8 mouse cellular contexts compared by ENCODE assay signal in genomic region chr7:112788321-112788751, GRCm38 (mm10).
DNase-seq lines count a peak whose midpoint lies in the region; ATAC-seq lines count a peak whose summit lies in the region.

No protein-coding gene starts in this region.

- H3K4me2 ChIP-seq in forebrain, embryonic 14.5 days (ENCODE audit: low read length): 0 out of 2 replicates have a peak overlapping the region, but pooled peaks have one; percentile 13
- no peak overlapping the region for H3K4me2 ChIP-seq in kidney, embryonic 15.5 days
- 0 out of 2 replicates have a peak overlapping the region, but pooled peaks have one; percentile 16 for H3K4me2 ChIP-seq in lung, embryonic 16.5 days (ENCODE audit: low read depth, low read length)

- no peak overlapping the region for H3K4me3 ChIP-seq in forebrain, embryonic 14.5 days (ENCODE audit: low read depth, low read length)
- no peak overlapping the region for H3K4me3 ChIP-seq in kidney, embryonic 15.5 days (replicated peaks)
- H3K4me3 ChIP-seq in lung, embryonic 16.5 days (ENCODE audit: low read length): no peak overlapping the region

- peak overlapping the region; percentile 53; the same call in 1 of the 2 replicates for H3K27ac ChIP-seq in forebrain, embryonic 14.5 days (ENCODE audit: low read depth, low read length)
- H3K27ac ChIP-seq in kidney, embryonic 15.5 days: peak overlapping the region; percentile 80
- H3K27ac ChIP-seq in lung, embryonic 16.5 days (ENCODE audit: low read length): peak overlapping the region; percentile 86

- peak; percentile 36 for DNase-seq in adrenal gland, postnatal 10 days
- no peak for DNase-seq in adrenal gland, postnatal 4 days (ENCODE audit: low spot score in 2 of 2)
- peak; percentile 88 for DNase-seq in forebrain, embryonic 14.5 days (ENCODE audit: low spot score)
- no peak for DNase-seq in thymus, adult 18-20 months
- DNase-seq in frontal cortex, postnatal 36 days (ENCODE audit: low spot score in 2 of 2): no peak
- no peak for DNase-seq in cerebellum, adult 18-20 months

- H3K4me1 ChIP-seq in forebrain, embryonic 14.5 days (ENCODE audit: control insufficient read depth, insufficient read depth, low read length): peaks cover 34% of the 10 kb centered on the region
- H3K4me1 ChIP-seq in kidney, embryonic 15.5 days: peaks cover 67% of the 10 kb centered on the region
- H3K4me1 ChIP-seq in lung, embryonic 16.5 days (replicated peaks; ENCODE audit: control insufficient read depth, insufficient read depth, low read length): peaks cover 58% of the 10 kb centered on the region

- peak overlapping the region; percentile 14; the same call in 1 of the 2 replicates for H3K9ac ChIP-seq in forebrain, embryonic 14.5 days (ENCODE audit: low read length)
- no peak overlapping the region for H3K9ac ChIP-seq in kidney, embryonic 15.5 days
- no peak overlapping the region for H3K9ac ChIP-seq in lung, embryonic 16.5 days (ENCODE audit: low read length)

- 14% methylated on average over 7 of the region's 7 CpGs for WGBS in forebrain, embryonic 14.5 days
- WGBS in kidney, embryonic 15.5 days: 29% methylated on average over 7 of the region's 7 CpGs
- 34% methylated on average over 7 of the region's 7 CpGs for WGBS in lung, embryonic 16.5 days

- ATAC-seq in forebrain, embryonic 14.5 days: peak; percentile 72
- ATAC-seq in kidney, embryonic 15.5 days (replicated peaks; ENCODE audit: low FRiP score): peak; percentile 52
- ATAC-seq in lung, embryonic 16.5 days (ENCODE audit: low read depth): peak; percentile 84

- no peaks in the 10 kb centered on the region for H3K9me3 ChIP-seq in forebrain, embryonic 14.5 days (replicated peaks; ENCODE audit: control insufficient read depth, low read length)
- peaks cover 5% of the 10 kb centered on the region; the same call in 1 of the 2 replicates for H3K9me3 ChIP-seq in kidney, embryonic 15.5 days (replicated peaks)
- H3K9me3 ChIP-seq in lung, embryonic 16.5 days (ENCODE audit: control insufficient read depth, low read length): no peaks in the 10 kb centered on the region

- H3K27me3 ChIP-seq in forebrain, embryonic 14.5 days (replicated peaks; ENCODE audit: control insufficient read depth, insufficient read depth, low read length): no peaks in the 10 kb centered on the region
- no peaks in the 10 kb centered on the region for H3K27me3 ChIP-seq in kidney, embryonic 15.5 days
- H3K27me3 ChIP-seq in lung, embryonic 16.5 days (ENCODE audit: control insufficient read depth, insufficient read depth, low read depth, low read length): no peaks in the 10 kb centered on the region

- no peaks in the 10 kb centered on the region for H3K36me3 ChIP-seq in forebrain, embryonic 14.5 days (ENCODE audit: control insufficient read depth, insufficient read depth, low read length)
- 0 out of 2 replicates have a peak, but pooled peaks cover 3% of the 10 kb centered on the region for H3K36me3 ChIP-seq in kidney, embryonic 15.5 days
- peaks cover 4% of the 10 kb centered on the region; the same call in 1 of the 2 replicates for H3K36me3 ChIP-seq in lung, embryonic 16.5 days (ENCODE audit: control insufficient read depth, insufficient read depth, low read length)

Comparison
In these comparisons a context has a peak if more than half of its experiments do, and no peak if none do; other contexts are left out.
1. DNase-seq: peak in adrenal gland, postnatal 10 days (single experiment) and forebrain, embryonic 14.5 days (single experiment); none in adrenal gland, postnatal 4 days (0 of 2), thymus, adult 18-20 months (0 of 2), frontal cortex, postnatal 36 days (0 of 2) and cerebellum, adult 18-20 months (0 of 2).
2. Peak in every context shown above with its lines, with median percentiles within 50 percentile points of each other: ATAC-seq and H3K27ac ChIP-seq.